Mouse (Mus musculus): ENCODE data around the gene Cgnl1. TPM values are rescaled to one million over a fixed set of nuclear protein-coding genes. Genes with fewer than 3 reads are reported as not detected.

Cgnl1 gene
- polyA plus RNA-seq, 1 experiment = 25.0 TPM

DNA sequence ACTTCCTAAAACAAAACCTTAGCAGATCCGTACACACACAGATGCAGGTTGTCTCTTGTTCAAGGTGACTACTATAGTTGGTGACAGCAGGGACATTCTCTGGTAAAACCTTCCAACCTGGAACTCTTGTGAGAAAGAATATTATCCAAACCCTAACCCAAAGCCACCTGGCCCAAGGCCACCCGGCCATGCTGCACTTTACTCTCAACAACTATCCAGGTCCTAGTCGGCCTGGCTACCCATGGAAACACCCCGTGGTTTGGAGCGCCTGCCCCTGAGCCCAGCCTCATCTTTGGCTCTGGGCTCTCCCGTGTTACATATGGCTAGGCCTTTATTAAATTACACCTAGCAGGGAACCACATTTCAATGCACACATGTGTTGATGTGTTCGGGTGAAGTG lies 35.5 kb downstream of the Cgnl1 start:
- Histone ChIP-seq H3K4me1 (ENCODE audit: control insufficient read depth, insufficient read depth, low read length) (peaks cover 5% of the 10 kb centered on the region), H3K27ac (ENCODE audit: insufficient read depth, low read length) (no peak overlapping the region), H3K27me3 (ENCODE audit: control insufficient read depth, insufficient read depth, low read length) (no peaks in the 10 kb centered on the region), H3K4me3 (replicated peaks; ENCODE audit: insufficient read depth, low read depth, low read length) (no peak overlapping the region)
- no peak for TF ChIP-seq CTCF (IDR thresholded peaks at IDR 0.05; ENCODE audit: borderline replicate concordance, insufficient read depth, low read depth, low read length)
- no peak for TF ChIP-seq POLR2A (IDR thresholded peaks at IDR 0.05; ENCODE audit: borderline replicate concordance, insufficient read depth, low read length)
- WGBS = 69% methylated on average over 7 of the region's 7 CpGs
- DNase-seq = no peak

GRCm38 (mm10) chr9:71733559-71733958 lies 37.8 kb downstream of the Cgnl1 start:
- Histone ChIP-seq H3K27ac (ENCODE audit: insufficient read depth, low read length) (no peak overlapping the region), H3K4me3 (replicated peaks; ENCODE audit: insufficient read depth, low read depth, low read length) (no peak overlapping the region), H3K27me3 (ENCODE audit: control insufficient read depth, insufficient read depth, low read length) (no peaks in the 10 kb centered on the region), H3K4me1 (ENCODE audit: control insufficient read depth, insufficient read depth, low read length) (peaks cover 23% of the 10 kb centered on the region)
- DNase-seq = no peak
- 89% methylated on average over 2 of the region's 2 CpGs for WGBS
- TF ChIP-seq CTCF (IDR thresholded peaks at IDR 0.05; ENCODE audit: borderline replicate concordance, insufficient read depth, low read depth, low read length) (no peak), POLR2A (IDR thresholded peaks at IDR 0.05; ENCODE audit: borderline replicate concordance, insufficient read depth, low read length) (no peak)

DNA sequence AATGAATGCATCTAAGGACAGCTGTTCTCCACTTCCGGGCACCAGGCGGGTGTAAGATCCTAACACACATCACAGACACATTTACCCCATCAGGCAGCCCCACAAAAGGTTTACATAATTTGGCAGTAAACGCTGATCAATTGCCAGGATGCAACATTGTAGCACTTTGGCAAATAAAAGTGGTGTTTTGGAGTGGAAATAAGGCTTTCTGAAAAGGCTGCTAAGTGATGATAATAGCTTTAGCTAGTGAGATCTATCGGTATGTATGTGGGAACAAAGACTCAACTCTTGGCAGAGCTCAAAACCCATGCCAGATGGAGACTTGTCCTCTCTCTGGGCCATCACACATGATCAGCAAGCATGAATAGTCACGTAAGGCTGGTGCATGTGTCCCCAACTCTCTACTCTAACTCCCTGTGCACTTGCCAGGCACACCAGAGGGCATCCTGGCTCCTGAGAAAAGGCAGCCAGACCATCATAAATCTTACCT lies 42.5 kb downstream of the Cgnl1 start:
- Histone ChIP-seq H3K4me3 (replicated peaks; ENCODE audit: insufficient read depth, low read depth, low read length) (no peak overlapping the region), H3K27me3 (ENCODE audit: control insufficient read depth, insufficient read depth, low read length) (no peaks in the 10 kb centered on the region), H3K4me1 (ENCODE audit: control insufficient read depth, insufficient read depth, low read length) (peaks cover 34% of the 10 kb centered on the region), H3K27ac (ENCODE audit: insufficient read depth, low read length) (peak overlapping the region; percentile 56; the same call in 1 of the 2 replicates)
- 9% methylated on average over 5 of the region's 5 CpGs for WGBS
- DNase-seq = peak; percentile 88 to 97
- no peak for TF ChIP-seq POLR2A (IDR thresholded peaks at IDR 0.05; ENCODE audit: borderline replicate concordance, insufficient read depth, low read length)
- peak; percentile 50; the same call in 1 of the 2 replicates for TF ChIP-seq CTCF (IDR thresholded peaks at IDR 0.05; ENCODE audit: borderline replicate concordance, insufficient read depth, low read depth, low read length)

GRCm38 (mm10) chr9:71727233-71727632 lies 44.2 kb downstream of the Cgnl1 start:
- WGBS = 89% methylated on average over 4 of the region's 4 CpGs
- Histone ChIP-seq H3K27me3 (ENCODE audit: control insufficient read depth, insufficient read depth, low read length) (no peaks in the 10 kb centered on the region), H3K4me1 (ENCODE audit: control insufficient read depth, insufficient read depth, low read length) (peaks cover 34% of the 10 kb centered on the region), H3K27ac (ENCODE audit: insufficient read depth, low read length) (no peak overlapping the region), H3K4me3 (replicated peaks; ENCODE audit: insufficient read depth, low read depth, low read length) (no peak overlapping the region)
- TF ChIP-seq CTCF (IDR thresholded peaks at IDR 0.05; ENCODE audit: borderline replicate concordance, insufficient read depth, low read depth, low read length) (no peak), POLR2A (IDR thresholded peaks at IDR 0.05; ENCODE audit: borderline replicate concordance, insufficient read depth, low read length) (no peak)
- DNase-seq = no peak

GRCm38 (mm10) chr9:71726121-71726520 lies 45.3 kb downstream of the Cgnl1 start:
- Histone ChIP-seq H3K4me1 (ENCODE audit: control insufficient read depth, insufficient read depth, low read length) (peaks cover 32% of the 10 kb centered on the region), H3K27me3 (ENCODE audit: control insufficient read depth, insufficient read depth, low read length) (no peaks in the 10 kb centered on the region), H3K27ac (ENCODE audit: insufficient read depth, low read length) (no peak overlapping the region), H3K4me3 (replicated peaks; ENCODE audit: insufficient read depth, low read depth, low read length) (no peak overlapping the region)
- peak in 1 of 2 experiments; percentile 39 for DNase-seq
- WGBS = 45% methylated on average over 3 of the region's 3 CpGs
- no peak for TF ChIP-seq POLR2A (IDR thresholded peaks at IDR 0.05; ENCODE audit: borderline replicate concordance, insufficient read depth, low read length)
- TF ChIP-seq CTCF (IDR thresholded peaks at IDR 0.05; ENCODE audit: borderline replicate concordance, insufficient read depth, low read depth, low read length) = no peak

- no peak for TF ChIP-seq POLR2A (IDR thresholded peaks at IDR 0.05; ENCODE audit: borderline replicate concordance, insufficient read depth, low read length)
- TF ChIP-seq CTCF (IDR thresholded peaks at IDR 0.05; ENCODE audit: borderline replicate concordance, insufficient read depth, low read depth, low read length) = no peak
- Histone ChIP-seq H3K27me3 (ENCODE audit: control insufficient read depth, insufficient read depth, low read length) (no peaks in the 10 kb centered on the region), H3K4me1 (ENCODE audit: control insufficient read depth, insufficient read depth, low read length) (peaks cover 6% of the 10 kb centered on the region), H3K4me3 (replicated peaks; ENCODE audit: insufficient read depth, low read depth, low read length) (no peak overlapping the region), H3K27ac (ENCODE audit: insufficient read depth, low read length) (no peak overlapping the region)
- DNase-seq = no peak
- WGBS = 68% methylated on average over 3 of the region's 3 CpGs
Observed at GRCm38 (mm10) chr9:71722366-71722765, 49.0 kb downstream of the Cgnl1 start.

- Histone ChIP-seq H3K27me3 (ENCODE audit: control insufficient read depth, insufficient read depth, low read length) (no peaks in the 10 kb centered on the region), H3K4me3 (replicated peaks; ENCODE audit: insufficient read depth, low read depth, low read length) (no peak overlapping the region), H3K4me1 (ENCODE audit: control insufficient read depth, insufficient read depth, low read length) (no peaks in the 10 kb centered on the region; the same call in 1 of the 2 replicates), H3K27ac (ENCODE audit: insufficient read depth, low read length) (no peak overlapping the region)
- TF ChIP-seq POLR2A (IDR thresholded peaks at IDR 0.05; ENCODE audit: borderline replicate concordance, insufficient read depth, low read length) = no peak
- WGBS = 81% methylated on average over 5 of the region's 5 CpGs
- no peak for DNase-seq
Observed at GRCm38 (mm10) chr9:71716995-71717394, 54.4 kb downstream of the Cgnl1 start.

GRCm38 (mm10) chr9:71710776-71711175 lies 60.6 kb downstream of the Cgnl1 start:
- Histone ChIP-seq H3K4me1 (ENCODE audit: control insufficient read depth, insufficient read depth, low read length) (no peaks in the 10 kb centered on the region; the same call in 1 of the 2 replicates), H3K27ac (ENCODE audit: insufficient read depth, low read length) (no peak overlapping the region), H3K4me3 (replicated peaks; ENCODE audit: insufficient read depth, low read depth, low read length) (no peak overlapping the region), H3K27me3 (ENCODE audit: control insufficient read depth, insufficient read depth, low read length) (no peaks in the 10 kb centered on the region)
- TF ChIP-seq CTCF (IDR thresholded peaks at IDR 0.05; ENCODE audit: borderline replicate concordance, insufficient read depth, low read depth, low read length) (no peak), POLR2A (IDR thresholded peaks at IDR 0.05; ENCODE audit: borderline replicate concordance, insufficient read depth, low read length) (no peak)
- WGBS = 94% methylated on average over 10 of the region's 10 CpGs
- no peak for DNase-seq
